Mouse (Mus musculus) kidney, postnatal 0 days (tissue): Measurements from ENCODE around the gene Btbd9. TPM values are rescaled to one million over a fixed set of nuclear protein-coding genes. Genes with fewer than 3 reads are reported as not detected.
"Not testable (repeated sequence)": the region's sequence is repeated elsewhere in the genome, so short reads cannot be mapped to it uniquely, and the experiment has no call there.

Source experiments
- ATAC-seq: fragments of 200-750 bp; cut with Nextera tagmentation; replicated peaks from 2 replicates; pipeline ENCODE4 v1.8.0; 2017; ENCODE audit warnings: low read depth, moderate number of reproducible peaks, moderate TSS enrichment, moderate library complexity; ENCODE audit not compliant: low FRiP score
- DNase-seq: peaks from one replicate; pipeline ENCODE4 v3.0.0-alpha.2; 2016; ENCODE audit warnings: low spot score
- H3K27ac ChIP-seq: fragments of 300-500 bp; sonication (generic); 2 replicates; pipeline ENCODE4 v1.5.1; 2014; ENCODE audit warnings: mild to moderate bottlenecking
- H3K27me3 ChIP-seq: fragments of 300-500 bp; sonication (generic); 2 replicates; pipeline ENCODE4 v1.6.1; 2014; ENCODE audit warnings: low read length, mixed read lengths; ENCODE audit not compliant: insufficient read depth
- H3K36me3 ChIP-seq: fragments of 300-500 bp; sonication (generic); 2 replicates; pipeline ENCODE4 v1.6.1; 2014; ENCODE audit warnings: low read length, mixed read lengths; ENCODE audit not compliant: insufficient read depth
- H3K4me1 ChIP-seq: fragments of 300-500 bp; sonication (generic); replicated peaks from 2 replicates; pipeline ENCODE4 v1.6.1; 2014; ENCODE audit warnings: antibody characterized with exemption, low read length, mixed read lengths; ENCODE audit not compliant: insufficient read depth
- H3K4me2 ChIP-seq: fragments of 300-500 bp; sonication (generic); 2 replicates; pipeline ENCODE4 v1.6.1; 2014; ENCODE audit warnings: mild to moderate bottlenecking, low read length, moderate library complexity, mixed read lengths
- H3K4me3 ChIP-seq: fragments of 300-500 bp; sonication (generic); replicated peaks from 2 replicates; pipeline ENCODE4 v1.5.1; 2014; ENCODE audit warnings: low read depth, low read length
- H3K9ac ChIP-seq: fragments of 300-500 bp; sonication (generic); 2 replicates; pipeline ENCODE4 v1.6.1; 2014; ENCODE audit warnings: low read depth, low read length
- H3K9me3 ChIP-seq: fragments of 300-500 bp; sonication (generic); replicated peaks from 2 replicates; pipeline ENCODE4 v1.6.1; 2016; ENCODE audit warnings: low read length, inconsistent platforms, mixed read lengths
- CTCF ChIP-seq: IDR thresholded peaks from 2 replicates; pipeline ENCODE4 v1.5.1; 2016; ENCODE audit warnings: antibody characterized with exemption, low read depth, mild to moderate bottlenecking, moderate library complexity
- WGBS: fragments of 180-500 bp; shearing (Covaris S2); extraction: QIAGEN DNeasy Blood & Tissue Kit; methylation state at CpG from one replicate; pipeline ENCODE4 v1.1.7; 2014; 5-methylcytosine and 5-hydroxymethylcytosine counted together
- polyA plus RNA-seq: library from polyadenylated mRNA; unstranded; fragments of >200 nt; fragmentation: Nextera tagmentation; extraction: Ambion mirVana; gene quantifications from 2 replicates; pipeline ENCODE4 v1.2.1, GENCODE M21; 2015

Gene Btbd9
- polyA plus RNA-seq, 1 experiment from 2014 or later = 41.1 TPM

DNA sequence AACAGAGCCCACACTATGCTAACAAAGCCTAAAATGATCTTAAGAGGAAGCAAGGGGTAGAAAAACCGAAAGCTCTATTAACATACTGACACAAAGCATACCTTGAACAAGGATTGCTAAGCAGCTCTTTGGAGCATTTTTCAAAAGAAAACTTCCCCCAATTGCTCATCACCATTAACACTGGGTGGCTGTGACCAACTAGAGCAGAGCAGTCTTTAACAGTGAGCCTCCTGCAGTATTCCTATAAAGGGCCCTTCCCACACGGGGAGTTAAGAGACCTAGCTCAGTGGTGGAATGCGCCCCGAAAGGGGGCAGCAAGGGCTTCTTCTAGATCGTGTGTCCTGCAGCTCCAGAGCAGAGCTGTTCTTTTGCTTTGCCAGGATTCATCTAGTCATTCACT is 69.4 kb downstream of the Btbd9 start:
- no peak for TF ChIP-seq CTCF
- no peaks in the 10 kb centered on the region for H3K9me3 ChIP-seq
- ATAC-seq (no peak), DNase-seq (no peak)
- 51% methylated on average over 5 of the region's 5 CpGs for WGBS
- no peak overlapping the region for H3K4me3 ChIP-seq
- no peaks in the 10 kb centered on the region for H3K36me3 ChIP-seq
- no peaks in the 10 kb centered on the region for H3K27me3 ChIP-seq
- no peak overlapping the region for H3K9ac ChIP-seq
- no peak overlapping the region for H3K27ac ChIP-seq
- no peak overlapping the region for H3K4me2 ChIP-seq
- no peaks in the 10 kb centered on the region for H3K4me1 ChIP-seq

DNA sequence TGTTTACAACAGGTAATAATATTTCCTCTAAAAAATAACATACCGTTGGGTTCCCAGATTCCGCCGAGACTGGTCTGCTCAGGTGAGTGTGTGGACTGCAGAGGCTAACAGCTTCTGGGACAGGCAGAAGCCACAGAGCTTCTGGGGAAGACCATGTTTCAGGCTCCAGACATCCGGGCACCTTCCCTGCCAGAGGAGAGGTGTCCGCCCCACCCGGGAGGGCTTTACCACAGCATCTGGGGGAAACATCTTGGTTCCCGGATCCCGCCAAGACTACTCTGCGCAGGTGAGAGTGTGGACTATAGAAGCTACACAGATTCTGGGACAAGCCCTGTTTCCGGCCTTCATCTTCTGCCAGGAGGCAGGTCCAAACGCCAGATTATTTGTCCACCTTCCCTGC is 76.7 kb downstream of the Btbd9 start:
- not testable (repeated sequence) for H3K27me3 ChIP-seq, H3K4me3 ChIP-seq, ATAC-seq, DNase-seq, H3K9ac ChIP-seq, H3K36me3 ChIP-seq, H3K27ac ChIP-seq, H3K9me3 ChIP-seq, H3K4me2 ChIP-seq, H3K4me1 ChIP-seq
- 97% methylated on average over 11 of the region's 11 CpGs for WGBS

DNA sequence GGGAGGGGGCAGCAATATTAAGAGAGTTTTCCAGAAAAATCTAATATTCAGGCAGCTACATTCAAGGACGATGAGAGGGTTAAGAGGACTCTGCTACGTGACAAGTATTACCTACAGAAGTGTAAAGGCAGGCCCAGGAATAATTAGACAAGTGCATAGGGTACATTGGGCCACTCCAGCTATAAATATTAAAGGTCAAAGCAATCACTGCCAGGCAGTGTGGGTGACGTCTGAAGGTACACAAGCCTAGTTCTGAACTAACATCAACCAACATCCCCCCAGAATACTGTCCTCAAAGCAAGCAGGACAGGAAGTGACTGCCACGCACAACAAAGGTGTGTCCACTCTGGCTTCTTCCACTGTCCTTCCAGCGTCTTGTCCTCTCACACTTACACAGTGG is 77.5 kb downstream of the Btbd9 start:
- Histone ChIP-seq H3K27ac (no peak overlapping the region), H3K4me1 (no peaks in the 10 kb centered on the region), H3K27me3 (no peaks in the 10 kb centered on the region), H3K9me3 (no peaks in the 10 kb centered on the region), H3K9ac (no peak overlapping the region), H3K4me2 (no peak overlapping the region), H3K4me3 (no peak overlapping the region), H3K36me3 (no peaks in the 10 kb centered on the region)
- 71% methylated on average over 5 of the region's 5 CpGs for WGBS
- ATAC-seq = no peak
- no peak for TF ChIP-seq CTCF
- DNase-seq = no peak

DNA sequence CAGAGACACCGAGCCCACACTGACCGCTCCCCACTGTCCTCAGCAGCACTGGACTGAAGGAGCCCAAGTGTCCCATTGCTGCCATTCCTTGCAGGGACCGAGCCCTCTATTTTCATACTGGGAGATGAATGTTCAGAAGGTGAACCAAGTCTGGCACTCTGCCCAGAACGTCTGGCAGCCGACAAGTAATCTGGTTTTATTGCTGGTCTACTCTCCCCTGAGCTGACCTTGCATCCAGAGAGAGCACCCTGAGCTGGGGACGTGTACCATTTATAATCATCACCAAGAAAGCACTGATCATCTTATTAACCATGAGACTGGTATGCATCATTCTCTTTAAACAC is 77.9 kb downstream of the Btbd9 start:
- Histone ChIP-seq H3K9ac (no peak overlapping the region), H3K4me2 (no peak overlapping the region), H3K27ac (no peak overlapping the region), H3K4me3 (no peak overlapping the region), H3K27me3 (no peaks in the 10 kb centered on the region), H3K4me1 (no peaks in the 10 kb centered on the region), H3K36me3 (no peaks in the 10 kb centered on the region), H3K9me3 (no peaks in the 10 kb centered on the region)
- no peak for TF ChIP-seq CTCF
- DNase-seq (peak; percentile 21), ATAC-seq (no peak)
- 36% methylated on average over 6 of the region's 6 CpGs for WGBS

DNA sequence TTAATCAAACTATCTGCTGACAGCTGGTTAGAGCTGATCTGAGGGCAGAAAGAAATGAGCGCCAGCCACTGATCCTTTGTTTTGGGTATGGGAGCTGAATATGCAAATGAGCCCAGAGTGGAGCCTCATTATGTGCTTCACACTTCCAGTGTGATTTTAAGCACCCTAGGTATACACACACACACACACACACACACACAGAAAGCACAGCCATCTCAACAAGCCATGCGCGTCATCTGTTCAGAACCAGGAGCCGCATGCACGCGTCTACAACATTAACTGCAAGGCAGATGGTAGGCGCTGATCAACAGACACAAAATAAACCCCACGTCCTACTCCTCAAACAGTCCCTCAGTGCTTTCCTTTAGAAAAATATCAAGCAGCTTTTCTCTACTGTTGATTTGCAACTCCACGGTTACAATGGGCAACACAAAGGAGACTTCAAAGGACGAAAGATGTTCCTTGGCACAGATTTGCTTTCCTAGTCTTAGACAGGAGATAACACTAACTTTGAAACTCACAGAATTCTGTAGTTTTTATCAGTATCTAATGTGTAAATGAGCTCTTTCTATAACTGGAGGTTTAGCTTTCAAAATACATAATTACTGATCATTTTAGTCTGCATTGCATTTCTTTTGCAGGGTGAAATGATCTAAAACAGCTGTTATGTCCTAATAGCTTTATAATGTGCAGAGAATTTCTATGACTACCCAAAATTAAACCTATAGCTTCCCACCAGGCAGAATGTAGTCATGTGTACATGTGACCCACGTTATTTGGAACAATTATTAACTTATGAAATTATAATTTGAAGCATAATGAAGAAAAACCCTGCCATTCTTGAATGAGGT is 78.5 kb downstream of the Btbd9 start:
- Histone ChIP-seq H3K4me2 (no peak overlapping the region), H3K4me3 (no peak overlapping the region), H3K4me1 (no peaks in the 10 kb centered on the region), H3K27ac (no peak overlapping the region), H3K36me3 (no peaks in the 10 kb centered on the region), H3K9me3 (no peaks in the 10 kb centered on the region), H3K27me3 (no peaks in the 10 kb centered on the region), H3K9ac (no peak overlapping the region)
- ATAC-seq (no peak), DNase-seq (no peak)
- WGBS = 67% methylated on average over 11 of the region's 11 CpGs
- no peak for TF ChIP-seq CTCF

DNA sequence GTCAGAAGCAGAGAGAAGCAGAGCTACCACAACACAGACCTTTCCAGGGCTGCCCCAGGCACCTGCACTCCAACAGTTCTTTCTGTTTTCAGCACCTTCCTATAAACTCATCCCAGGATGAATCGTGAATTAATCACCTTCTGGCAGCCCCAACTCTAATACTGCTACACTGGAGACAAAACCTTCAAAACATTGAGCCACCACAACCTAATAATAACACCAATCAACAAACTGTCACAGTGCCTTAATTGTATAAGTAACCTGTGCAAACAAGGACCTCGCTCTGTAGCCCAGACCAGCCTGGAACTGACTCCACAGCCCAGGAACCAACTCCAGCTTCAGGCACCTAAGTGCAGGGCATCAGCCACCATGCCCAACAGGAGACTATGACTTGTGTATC is 80.7 kb downstream of the Btbd9 start:
- Histone ChIP-seq H3K27ac (no peak overlapping the region), H3K4me2 (no peak overlapping the region), H3K9ac (no peak overlapping the region), H3K9me3 (no peaks in the 10 kb centered on the region), H3K27me3 (no peaks in the 10 kb centered on the region), H3K36me3 (no peaks in the 10 kb centered on the region), H3K4me1 (no peaks in the 10 kb centered on the region), H3K4me3 (no peak overlapping the region)
- DNase-seq = no peak
- WGBS = 95% methylated on average over 2 of the region's 2 CpGs
- TF ChIP-seq CTCF = no peak
- ATAC-seq = no peak

DNA sequence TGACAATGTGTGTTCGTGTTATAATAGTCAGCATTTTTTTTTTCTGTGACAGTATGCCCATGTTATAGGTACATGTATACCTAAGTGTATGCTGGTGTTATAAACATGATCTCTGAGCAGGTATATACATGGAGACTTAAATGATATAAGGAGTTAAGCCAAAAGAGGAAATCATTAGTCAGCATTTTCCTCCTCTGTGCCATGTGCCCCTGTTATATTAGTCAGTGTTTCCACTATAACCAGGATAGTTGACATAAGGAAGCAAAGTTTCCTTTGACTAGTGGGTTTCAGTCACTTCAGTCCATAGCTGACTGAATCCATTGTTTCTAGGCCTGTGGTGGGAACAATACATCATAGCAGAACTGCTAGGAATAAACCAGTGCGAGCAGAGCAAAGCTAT is 81.1 kb downstream of the Btbd9 start:
- Histone ChIP-seq H3K9me3 (no peaks in the 10 kb centered on the region), H3K4me2 (no peak overlapping the region), H3K27me3 (no peaks in the 10 kb centered on the region), H3K4me1 (no peaks in the 10 kb centered on the region), H3K9ac (no peak overlapping the region), H3K36me3 (no peaks in the 10 kb centered on the region), H3K27ac (no peak overlapping the region), H3K4me3 (no peak overlapping the region)
- WGBS = 86% methylated on average over 2 of the region's 2 CpGs
- DNase-seq (no peak), ATAC-seq (no peak)
- TF ChIP-seq CTCF = no peak
